Mouse (Mus musculus) cerebellum, adult 2 months (tissue): Measurements from ENCODE around the gene Mypop. TPM values are rescaled to one million over a fixed set of nuclear protein-coding genes. Genes with fewer than 3 reads are reported as not detected.

Source experiments
- DNase-seq, 2 experiments: peaks; one replicate each; pipeline ENCODE4 v3.0.0; 2021
- H3K27ac ChIP-seq: fragments of 200-500 bp; 2 replicates; pipeline ENCODE4 v1.5.1; 2012; ENCODE audit warnings: low read length, control low read depth, inconsistent platforms; ENCODE audit not compliant: insufficient read depth
- H3K27me3 ChIP-seq: fragments of 200-500 bp; 2 replicates; pipeline ENCODE4 v1.6.1; 2012; ENCODE audit warnings: inconsistent platforms, mild to moderate bottlenecking, low read length, moderate library complexity; ENCODE audit not compliant: control insufficient read depth, insufficient read depth
- H3K4me1 ChIP-seq: fragments of 200-500 bp; 2 replicates; pipeline ENCODE4 v1.6.1; 2011; ENCODE audit warnings: low read length; ENCODE audit not compliant: control insufficient read depth, insufficient read depth
- H3K4me3 ChIP-seq: fragments of 200-500 bp; replicated peaks from 2 replicates; pipeline ENCODE3; 2011; ENCODE audit warnings: mild to moderate bottlenecking, low read depth, low read length, control low read depth; ENCODE audit not compliant: insufficient read depth
- CTCF ChIP-seq: fragments of 200-500 bp; IDR thresholded peaks from 2 replicates; pipeline ENCODE4 v1.5.1; 2011; ENCODE audit warnings: low read depth, mild to moderate bottlenecking, control low read depth, low read length, moderate library complexity, borderline replicate concordance; ENCODE audit not compliant: insufficient read depth
- POLR2A ChIP-seq: fragments of 200-500 bp; IDR thresholded peaks from 2 replicates; pipeline ENCODE4 v1.6.1; 2011; ENCODE audit warnings: low read length, control low read depth, borderline replicate concordance; ENCODE audit not compliant: insufficient read depth
- WGBS: fragments of 180-500 bp; shearing (Covaris S2); methylation state at CpG from one replicate; pipeline ENCODE4 v1.1.7; 2018; 5-methylcytosine and 5-hydroxymethylcytosine counted together
- polyA plus RNA-seq: library from polyadenylated mRNA; depleted of rRNA; stranded (reverse); fragments of >200 nt; gene quantifications from 2 replicates; pipeline ENCODE4 v1.2.3, GENCODE M21; 2012

The Mypop gene
- polyA plus RNA-seq, 1 experiment = 55.3 TPM

GRCm38 (mm10) chr7:19012025-19012621 lies 21.1 kb downstream of the Mypop start:
- 2% methylated on average over 29 of the region's 31 CpGs for WGBS
- H3K27me3 ChIP-seq = no peaks in the 10 kb centered on the region
- peak overlapping the region; percentile 68 for H3K27ac ChIP-seq
- H3K4me1 ChIP-seq = no peaks in the 10 kb centered on the region
- TF ChIP-seq CTCF (no peak), POLR2A (no peak)
- peak overlapping the region; percentile 53 for H3K4me3 ChIP-seq
- DNase-seq = peak; percentile 44 to 57

GRCm38 (mm10) chr7:19012882-19013281 lies 21.8 kb downstream of the Mypop start:
- Histone ChIP-seq H3K4me1 (no peaks in the 10 kb centered on the region), H3K4me3 (no peak overlapping the region)
- WGBS = 65% methylated on average over 2 of the region's 2 CpGs

GRCm38 (mm10) chr7:19014452-19014851 lies 23.4 kb downstream of the Mypop start:
- DNase-seq = no peak
- H3K4me1 ChIP-seq = no peaks in the 10 kb centered on the region
- WGBS = 67% methylated on average over 15 of the region's 15 CpGs
- no peaks in the 10 kb centered on the region for H3K27me3 ChIP-seq
- no peak for TF ChIP-seq POLR2A
- no peak for TF ChIP-seq CTCF
- H3K27ac ChIP-seq = no peak overlapping the region
- no peak overlapping the region for H3K4me3 ChIP-seq

More at GRCm38 (mm10) chr7:19012882-19013281, 21.8 kb downstream of the Mypop start:
- Histone ChIP-seq H3K27me3 (no peaks in the 10 kb centered on the region), H3K27ac (no peak overlapping the region)
- no peak for TF ChIP-seq CTCF
- DNase-seq = no peak

- DNase-seq = no peak
- no peak for TF ChIP-seq POLR2A
- no peak for TF ChIP-seq CTCF
- WGBS = 83% methylated on average over 4 of the region's 4 CpGs
Observed at GRCm38 (mm10) chr7:19016042-19016441, 25.0 kb downstream of the Mypop start.

GRCm38 (mm10) chr7:19017909-19018308 lies 26.9 kb downstream of the Mypop start:
- no peak for TF ChIP-seq CTCF
- TF ChIP-seq POLR2A = no peak
- 91% methylated on average over 7 of the region's 7 CpGs for WGBS
- no peak overlapping the region for H3K4me3 ChIP-seq

More at GRCm38 (mm10) chr7:19016042-19016441, 25.0 kb downstream of the Mypop start:
- no peaks in the 10 kb centered on the region for H3K27me3 ChIP-seq
- H3K27ac ChIP-seq = no peak overlapping the region
- no peaks in the 10 kb centered on the region for H3K4me1 ChIP-seq
- no peak overlapping the region for H3K4me3 ChIP-seq

GRCm38 (mm10) chr7:19021048-19021447 lies 30.0 kb downstream of the Mypop start:
- Histone ChIP-seq H3K27me3 (peaks cover 3% of the 10 kb centered on the region; the same call in 1 of the 2 replicates), H3K4me1 (no peaks in the 10 kb centered on the region), H3K27ac (no peak overlapping the region), H3K4me3 (no peak overlapping the region)
- DNase-seq = no peak
- no peak for TF ChIP-seq POLR2A
- no peak for TF ChIP-seq CTCF
- WGBS = 26% methylated on average over 8 of the region's 8 CpGs

More at GRCm38 (mm10) chr7:19017909-19018308, 26.9 kb downstream of the Mypop start:
- no peak for DNase-seq
- Histone ChIP-seq H3K27ac (no peak overlapping the region), H3K4me1 (no peaks in the 10 kb centered on the region), H3K27me3 (no peaks in the 10 kb centered on the region)

GRCm38 (mm10) chr7:19022189-19022958 lies 31.3 kb downstream of the Mypop start:
- Histone ChIP-seq H3K4me1 (no peaks in the 10 kb centered on the region), H3K27ac (no peak overlapping the region), H3K27me3 (peaks cover 3% of the 10 kb centered on the region; the same call in 1 of the 2 replicates), H3K4me3 (no peak overlapping the region)
- DNase-seq = no peak
- WGBS = 49% methylated on average over 18 of the region's 18 CpGs
- TF ChIP-seq POLR2A = no peak
- no peak for TF ChIP-seq CTCF
